Mouse (Mus musculus): ENCODE measurements around the gene Pbx3. TPM values are rescaled to one million over a fixed set of nuclear protein-coding genes. Genes with fewer than 3 reads are reported as not detected.
A peak's percentile ranks its signal among the peaks of the same experiment; 100 is the strongest.

The Pbx3 gene
- 10 to 100 TPM; 24.7 to 35.9 TPM for total RNA-seq (2021)

GRCm38 (mm10) chr2:34372305-34373301, at the start of gene Pbx3:
Gene Pbx3, minus strand, starts transcription at chr2:34373142.
- DNase-seq: peak; percentile 99
- intact Hi-C loops (cut with DNase I): loop anchor here (5.0 kb wide), 2 partner anchors 145 to 270 kb away; no protein-coding TSS in a partner anchor

DNA sequence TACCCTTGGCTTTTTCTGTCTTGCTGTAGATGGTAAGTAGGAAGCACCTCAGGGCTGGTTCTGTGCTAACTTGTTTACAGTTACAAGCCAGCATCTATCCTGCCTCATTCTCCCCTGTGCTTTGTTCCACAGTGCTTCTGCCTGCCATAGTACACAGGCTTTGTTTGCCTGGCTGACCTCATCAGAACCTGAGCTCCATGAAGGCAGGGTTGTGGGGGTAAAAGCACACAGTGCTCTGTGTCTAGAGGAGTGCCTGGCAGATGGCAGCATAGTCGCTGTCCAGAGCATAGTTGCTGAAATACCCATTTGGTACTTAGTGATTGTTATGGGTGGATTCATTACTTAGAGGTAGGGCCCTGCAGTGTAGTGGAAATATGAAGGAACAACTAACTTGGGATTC, 47.3 kb upstream of the Pbx3 start:
- no peak for DNase-seq
- intact Hi-C loops (cut with DNase I): no loop called here

GRCm38 (mm10) chr2:34409741-34410340, 36.9 kb upstream of the Pbx3 start:
- intact Hi-C loops (cut with DNase I): no loop called here
- DNase-seq: no peak

GRCm38 (mm10) chr2:34408341-34408740, 35.4 kb upstream of the Pbx3 start:
- no peak for DNase-seq
- intact Hi-C loops (cut with DNase I): no loop called here

GRCm38 (mm10) chr2:34407596-34407995, 34.7 kb upstream of the Pbx3 start:
- intact Hi-C loops (cut with DNase I): no loop called here
- no peak for DNase-seq

DNA sequence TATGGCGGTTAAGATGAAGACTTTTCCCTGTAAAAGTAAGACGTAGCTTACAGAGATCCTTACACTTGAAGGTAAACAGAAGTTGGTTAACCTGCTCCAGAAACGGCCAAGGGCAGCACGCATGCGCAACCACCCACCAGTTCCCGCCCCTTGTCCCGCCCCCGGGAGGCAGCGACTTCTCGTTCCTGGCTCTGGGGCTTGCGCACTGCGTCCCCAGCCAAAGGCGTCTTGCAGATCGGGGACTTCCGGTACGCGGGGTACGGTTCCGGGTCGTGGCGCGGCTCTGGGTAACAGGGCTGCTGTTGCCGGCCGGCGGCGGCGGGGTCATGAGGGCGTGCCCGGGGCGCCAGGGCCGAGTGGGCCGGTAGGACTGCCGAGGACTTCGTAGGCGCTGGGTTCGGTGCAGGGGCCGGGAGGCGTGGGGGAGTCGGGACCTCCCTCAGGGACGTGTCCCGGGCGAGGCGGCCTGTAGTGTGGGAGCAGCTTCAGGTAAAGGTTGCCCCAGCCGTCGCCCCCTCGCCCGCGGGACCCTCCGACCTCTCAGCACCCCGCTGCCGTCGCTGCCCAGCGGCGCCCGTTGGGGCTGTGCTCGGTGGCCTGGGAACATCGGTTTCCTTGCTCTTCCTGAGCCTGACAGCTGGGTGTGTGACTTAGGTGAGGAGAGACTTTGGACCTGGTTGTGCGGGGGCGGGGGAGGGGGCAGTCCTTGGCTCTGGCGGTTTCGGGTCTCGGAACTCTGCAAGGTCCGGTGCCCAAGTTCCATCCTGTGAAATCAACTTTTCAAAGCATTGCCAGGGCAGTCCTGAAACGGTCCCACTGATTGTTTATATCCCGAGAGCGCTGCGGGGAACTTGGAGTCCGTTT, 33.9 kb upstream of the Pbx3 start, which contains the start of gene Mapkap1:
Mapkap1 (plus strand) TSS at position 171 of the 864 bp plus-strand sequence.
- DNase-seq: peak; percentile 99
- intact Hi-C loops (cut with DNase I): no loop called here

DNA sequence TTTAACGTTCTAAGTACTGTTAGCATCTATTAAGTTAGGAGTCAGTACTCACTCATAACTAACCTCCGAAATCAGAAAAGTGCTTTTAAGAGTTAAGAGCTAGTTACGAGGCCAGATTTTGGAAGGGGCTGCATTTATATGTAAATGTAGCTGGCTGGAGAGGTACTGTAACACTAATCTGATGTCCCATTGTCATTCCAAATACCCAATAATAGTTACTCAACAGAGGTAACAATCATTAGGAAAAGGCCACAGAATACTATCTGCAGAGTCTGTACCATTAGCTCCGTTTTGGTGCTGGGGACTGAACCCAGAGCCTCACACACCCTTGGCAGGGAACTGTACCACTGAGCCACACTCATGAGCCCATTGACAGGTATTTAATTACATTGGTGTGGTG, 26.6 kb upstream of the Pbx3 start:
- DNase-seq: no peak
- intact Hi-C loops (cut with DNase I): no loop called here

GRCm38 (mm10) chr2:34378930-34379329, 6.0 kb upstream of the Pbx3 start:
- intact Hi-C loops (cut with DNase I): no loop called here
- DNase-seq: no peak

GRCm38 (mm10) chr2:34374349-34374748, 1.4 kb upstream of the Pbx3 start:
- DNase-seq: no peak
- intact Hi-C loops (cut with DNase I): loop anchor here (5.0 kb wide), 2 partner anchors 143 to 268 kb away; no protein-coding TSS in a partner anchor

DNA sequence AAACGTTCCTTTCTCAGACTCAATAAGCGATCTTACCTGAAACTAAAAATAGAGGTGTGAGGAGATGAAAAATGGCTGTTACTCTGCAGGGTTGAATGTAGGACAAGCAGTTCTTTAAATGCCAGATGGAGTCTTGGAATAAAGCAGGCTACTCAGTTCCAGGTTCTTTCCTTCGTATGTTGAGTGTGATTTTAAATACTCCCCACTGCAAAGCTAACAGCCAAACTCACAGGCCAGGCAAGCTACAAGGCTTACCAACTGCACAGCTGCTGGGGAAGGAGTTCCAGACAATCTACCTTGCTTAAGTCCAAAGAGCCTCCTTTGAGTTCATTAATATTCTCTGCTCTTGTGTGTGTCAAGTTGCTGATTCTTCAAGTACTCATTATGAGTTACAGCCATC, 944 bp upstream of the Pbx3 start:
- intact Hi-C loops (cut with DNase I): loop anchor here (5.0 kb wide), 2 partner anchors 143 to 268 kb away; no protein-coding TSS in a partner anchor
- DNase-seq: no peak

DNA sequence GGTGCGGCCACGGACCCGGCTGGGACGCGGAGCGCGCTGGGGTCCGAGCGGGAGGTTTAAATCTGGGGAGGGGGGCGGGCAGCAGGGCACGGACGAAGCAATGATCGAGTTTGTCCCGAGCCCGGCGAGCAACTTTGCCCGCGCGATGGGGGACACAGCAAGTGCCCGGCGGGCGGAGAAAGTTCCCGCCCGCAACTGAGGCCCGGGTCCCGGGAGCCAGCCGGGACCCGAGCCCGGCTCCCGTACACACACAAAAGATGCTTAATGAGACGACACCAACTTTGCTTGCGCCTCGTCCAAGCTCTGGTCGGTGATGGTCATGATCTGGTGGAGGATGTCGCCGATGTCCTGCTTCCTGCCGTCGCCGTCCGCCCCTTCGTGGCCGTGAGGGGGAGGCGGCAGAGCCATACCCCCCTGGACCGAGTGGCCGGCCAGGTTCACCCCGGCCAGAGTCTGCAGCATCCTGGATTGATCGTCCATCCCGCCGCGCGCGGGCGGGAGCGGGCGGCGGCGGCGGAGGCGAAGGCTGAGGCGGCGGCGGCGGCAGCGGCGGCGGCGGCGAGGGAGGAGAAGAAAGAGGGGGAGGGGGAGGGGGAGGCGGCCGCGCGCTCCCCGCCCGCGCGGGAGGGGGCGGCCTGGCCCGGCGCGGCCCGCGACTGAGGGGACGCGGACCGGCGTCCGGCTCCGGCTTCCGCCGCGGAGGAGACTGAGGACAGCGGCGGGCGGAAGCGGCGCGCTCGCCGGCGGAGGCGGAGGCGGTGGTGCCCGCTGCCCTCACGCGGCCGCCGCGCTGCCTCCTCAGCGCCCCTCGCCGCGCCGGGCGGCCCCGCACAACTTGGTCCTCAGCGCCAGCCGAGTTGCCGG, 1.3 kb downstream of the Pbx3 start:
- intact Hi-C loops (cut with DNase I): loop anchor here (5.0 kb wide), 2 partner anchors 146 to 271 kb away; no protein-coding TSS in a partner anchor
- peak; percentile 66 for DNase-seq

DNA sequence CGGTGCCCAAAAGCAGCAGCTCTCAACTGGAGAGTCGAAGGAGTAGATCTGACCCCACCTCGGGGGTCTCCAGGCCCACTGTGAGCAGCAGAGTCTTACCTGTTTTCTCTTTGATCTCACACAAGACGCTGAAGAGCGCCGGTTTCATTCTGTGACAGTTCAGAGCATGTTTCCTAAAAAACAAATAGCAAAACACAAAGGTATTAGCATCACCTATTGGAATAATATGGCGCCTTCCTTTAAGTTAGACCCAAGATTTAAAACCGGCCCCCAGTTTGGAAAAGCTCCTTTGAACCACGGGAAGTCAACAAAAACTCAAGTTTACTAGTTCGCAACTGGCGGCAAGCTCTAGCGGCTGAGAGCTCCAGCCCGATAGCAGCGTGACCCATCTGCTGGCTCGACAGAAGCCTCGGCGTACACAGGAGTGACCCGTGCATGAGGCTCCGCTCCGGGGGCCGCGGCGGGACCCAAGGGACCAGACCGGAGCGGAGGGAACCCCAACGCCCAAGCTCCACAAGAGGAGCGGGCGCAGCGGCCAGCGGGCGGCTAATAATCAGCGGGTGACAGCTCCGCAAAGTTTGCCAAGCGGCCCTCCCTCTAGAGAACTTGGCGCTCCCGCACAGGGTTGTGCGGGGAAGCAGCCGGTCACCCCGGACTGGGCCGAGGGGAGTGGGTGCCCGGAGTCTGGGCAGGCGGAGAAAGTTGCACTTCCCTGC, 2.1 kb downstream of the Pbx3 start:
- DNase-seq: peak; percentile 45
- intact Hi-C loops (cut with DNase I): loop anchor here (5.0 kb wide), 2 partner anchors 146 to 271 kb away; no protein-coding TSS in a partner anchor

- intact Hi-C loops (cut with DNase I): loop anchor here (5.0 kb wide), 2 partner anchors 147 to 272 kb away; no protein-coding TSS in a partner anchor
- no peak for DNase-seq
Observed at GRCm38 (mm10) chr2:34370349-34370724, 2.6 kb downstream of the Pbx3 start.

- intact Hi-C loops (cut with DNase I): loop anchor here (10.0 kb wide), 2 partner anchors 114 to 394 kb away; no protein-coding TSS in a partner anchor
- DNase-seq: no peak
Observed at GRCm38 (mm10) chr2:34368396-34368795, 4.5 kb downstream of the Pbx3 start.

GRCm38 (mm10) chr2:34367024-34367423, 5.9 kb downstream of the Pbx3 start:
- DNase-seq: no peak
- intact Hi-C loops (cut with DNase I): loop anchor here (10.0 kb wide), 2 partner anchors 112 to 392 kb away; no protein-coding TSS in a partner anchor

- intact Hi-C loops (cut with DNase I): loop anchor here (10.0 kb wide), 2 partner anchors 109 to 389 kb away; no protein-coding TSS in a partner anchor
- no peak for DNase-seq
Observed at GRCm38 (mm10) chr2:34363678-34364077, 9.3 kb downstream of the Pbx3 start.

DNA sequence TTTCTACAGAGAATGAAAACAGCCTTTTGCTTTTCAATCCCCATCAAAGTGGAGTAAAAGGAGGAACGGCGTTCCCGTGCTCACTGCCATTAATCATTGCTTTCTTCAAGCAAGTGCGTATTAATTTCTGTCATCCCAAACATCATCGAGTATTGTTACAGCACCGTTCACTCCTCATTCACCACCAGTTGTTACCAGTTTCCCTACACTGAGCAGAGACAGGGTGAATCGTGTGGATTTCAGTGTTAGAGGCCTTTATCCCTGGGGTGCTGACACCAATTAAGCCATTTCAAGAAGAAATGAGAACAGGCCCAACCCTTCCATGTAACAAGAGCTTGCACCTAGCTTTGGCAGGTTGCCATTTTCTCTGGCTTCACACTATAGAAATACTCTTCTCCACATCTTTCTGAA, 17.1 kb downstream of the Pbx3 start:
- no peak for DNase-seq
- intact Hi-C loops (cut with DNase I): no loop called here

DNA sequence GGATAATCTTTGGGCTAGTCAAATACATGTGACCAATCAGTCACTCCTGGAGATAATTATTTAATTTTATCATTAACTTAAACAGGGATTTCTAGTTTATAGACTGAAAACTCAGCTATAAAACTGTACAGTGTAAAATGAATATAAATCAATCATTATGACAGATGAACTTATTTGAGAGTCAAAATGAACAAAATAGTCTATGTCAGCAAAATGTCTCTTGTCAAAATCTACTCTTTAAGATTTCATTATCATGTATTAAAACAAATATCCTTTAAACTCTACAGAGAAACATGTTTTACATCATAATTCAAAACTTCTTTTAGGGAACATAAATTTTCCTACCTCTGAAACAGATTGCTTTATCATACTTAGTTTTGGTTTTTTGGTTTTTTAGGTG, 20.9 kb downstream of the Pbx3 start:
- intact Hi-C loops (cut with DNase I): no loop called here
- DNase-seq: no peak

- intact Hi-C loops (cut with DNase I): no loop called here
- DNase-seq: no peak
Observed at GRCm38 (mm10) chr2:34347096-34347495, 25.8 kb downstream of the Pbx3 start.
